Mouse (Mus musculus) small intestine, adult 2 months (tissue): ENCODE data around the gene Zfp446. TPM values are rescaled to one million over a fixed set of nuclear protein-coding genes. Genes with fewer than 3 reads are reported as not detected.
A peak's percentile ranks its signal among the peaks of the same experiment; 100 is the strongest.
"Not testable (repeated sequence)": the region's sequence is repeated elsewhere in the genome, so short reads cannot be mapped to it uniquely, and the experiment has no call there.

Experiments
- H3K27ac ChIP-seq: fragments of 200-500 bp; 2 replicates; pipeline ENCODE4 v1.5.1; 2012; ENCODE audit warnings: low read depth, low read length, control low read depth, inconsistent platforms; ENCODE audit not compliant: insufficient read depth
- H3K27me3 ChIP-seq: fragments of 200-500 bp; 2 replicates; pipeline ENCODE4 v1.6.1; 2012; ENCODE audit warnings: mild to moderate bottlenecking, moderate library complexity, low read length, inconsistent platforms; ENCODE audit not compliant: control insufficient read depth, insufficient read depth
- H3K36me3 ChIP-seq: fragments of 200-500 bp; 2 replicates; pipeline ENCODE4 v1.6.1; 2012; ENCODE audit warnings: mild to moderate bottlenecking, low read length, control low read depth, inconsistent platforms; ENCODE audit not compliant: control insufficient read depth, insufficient read depth
- H3K4me1 ChIP-seq: fragments of 200-500 bp; 2 replicates; pipeline ENCODE4 v1.6.1; 2012; ENCODE audit warnings: low read length, inconsistent platforms, mixed read lengths; ENCODE audit not compliant: control insufficient read depth, insufficient read depth, insufficient read length
- H3K4me3 ChIP-seq: fragments of 200-500 bp; 2 replicates; pipeline ENCODE4 v1.5.1; 2012; ENCODE audit warnings: low read depth, mild to moderate bottlenecking, control low read depth, inconsistent platforms, low read length, moderate library complexity
- CTCF ChIP-seq: fragments of 200-500 bp; IDR thresholded peaks from 2 replicates; pipeline ENCODE4 v1.5.1; 2012; ENCODE audit warnings: low read depth, mild to moderate bottlenecking, control low read depth, inconsistent platforms, low read length, moderate library complexity, mixed read lengths; ENCODE audit not compliant: insufficient replicate concordance, insufficient read length; ENCODE audit errors: extremely low read depth
- POLR2A ChIP-seq: fragments of 200-500 bp; IDR thresholded peaks from 2 replicates; pipeline ENCODE4 v1.6.1; 2012; ENCODE audit warnings: low read depth, mild to moderate bottlenecking, control low read depth, inconsistent platforms, low read length, moderate library complexity
- WGBS: fragments of 180-500 bp; shearing (Covaris S2); methylation state at CpG from one replicate; pipeline ENCODE4 v1.1.7; 2018; 5-methylcytosine and 5-hydroxymethylcytosine counted together
- polyA plus RNA-seq: library from polyadenylated mRNA; depleted of rRNA; stranded (reverse); fragments of >200 nt; gene quantifications from 2 replicates; pipeline ENCODE4 v1.2.3, GENCODE M21; 2012; rRNA removed

The Zfp446 gene
- polyA plus RNA-seq: 1.2 and 1.8 TPM in 2 replicates

GRCm38 (mm10) chr7:12977682-12978389 lies at the start of gene Zfp446:
Gene Zfp446 (plus strand): TSS chr7:12977848.
- Histone ChIP-seq H3K27ac (peak within 1 kb of the TSS; percentile 87), H3K4me3 (peak within 1 kb of the TSS; percentile 72), H3K4me1 (peaks cover 3% of the 10 kb centered on the region), H3K27me3 (no peaks in the 10 kb centered on the region), H3K36me3 (no peaks in the 10 kb centered on the region)
- under 1% methylated on average over 49 of the region's 49 CpGs for WGBS
- TF ChIP-seq POLR2A (peak; percentile 68), CTCF (no peak)

- Histone ChIP-seq H3K4me1 (no peaks in the 10 kb centered on the region), H3K27me3 (no peaks in the 10 kb centered on the region), H3K27ac (no peak overlapping the region), H3K36me3 (no peaks in the 10 kb centered on the region), H3K4me3 (no peak overlapping the region)
- TF ChIP-seq POLR2A (no peak), CTCF (no peak)
- WGBS: 81% methylated on average over 4 of the region's 4 CpGs
Observed at GRCm38 (mm10) chr7:12933615-12934140, 44.0 kb upstream of the Zfp446 start.

- no peaks in the 10 kb centered on the region for H3K27me3 ChIP-seq
- 53% methylated on average over 3 of the region's 3 CpGs for WGBS
- TF ChIP-seq POLR2A (no peak), CTCF (no peak)
Observed at GRCm38 (mm10) chr7:12934808-12935207, 42.8 kb upstream of the Zfp446 start.

GRCm38 (mm10) chr7:12937254-12937803 lies 40.3 kb upstream of the Zfp446 start:
- not testable (repeated sequence) for H3K27ac ChIP-seq, H3K27me3 ChIP-seq, H3K4me3 ChIP-seq, H3K36me3 ChIP-seq, H3K4me1 ChIP-seq
- 90% methylated on average over 4 of the region's 4 CpGs for WGBS

More at GRCm38 (mm10) chr7:12934808-12935207, 42.8 kb upstream of the Zfp446 start:
- H3K4me3 ChIP-seq: no peak overlapping the region
- H3K27ac ChIP-seq: no peak overlapping the region
- H3K36me3 ChIP-seq: no peaks in the 10 kb centered on the region
- no peaks in the 10 kb centered on the region for H3K4me1 ChIP-seq

- 86% methylated on average over 4 of the region's 4 CpGs for WGBS
Observed at GRCm38 (mm10) chr7:12940599-12940998, 37.0 kb upstream of the Zfp446 start.

GRCm38 (mm10) chr7:12943488-12943887 lies 34.2 kb upstream of the Zfp446 start:
- no peak for TF ChIP-seq POLR2A
- peak; percentile 30; the same call in 1 of the 2 replicates for TF ChIP-seq CTCF
- Histone ChIP-seq H3K4me1 (no peaks in the 10 kb centered on the region), H3K27ac (no peak overlapping the region), H3K4me3 (no peak overlapping the region), H3K27me3 (no peaks in the 10 kb centered on the region), H3K36me3 (no peaks in the 10 kb centered on the region)

More at GRCm38 (mm10) chr7:12940599-12940998, 37.0 kb upstream of the Zfp446 start:
- Histone ChIP-seq H3K4me3 (no peak overlapping the region), H3K27me3 (no peaks in the 10 kb centered on the region), H3K27ac (no peak overlapping the region), H3K4me1 (no peaks in the 10 kb centered on the region), H3K36me3 (no peaks in the 10 kb centered on the region)
- TF ChIP-seq POLR2A: no peak
- no peak for TF ChIP-seq CTCF

- Histone ChIP-seq H3K4me3 (peak overlapping the region; percentile 86), H3K27me3 (no peaks in the 10 kb centered on the region), H3K36me3 (no peaks in the 10 kb centered on the region), H3K4me1 (peaks cover 4% of the 10 kb centered on the region; the same call in 1 of the 2 replicates), H3K27ac (peak overlapping the region; percentile 75)
- 7% methylated on average over 35 of the region's 35 CpGs for WGBS
- peak; percentile 43; the same call in 1 of the 2 replicates for TF ChIP-seq POLR2A
- no peak for TF ChIP-seq CTCF
Observed at GRCm38 (mm10) chr7:12949032-12949871, 28.4 kb upstream of the Zfp446 start.
